Mouse (Mus musculus): ENCODE data around the gene Lrrn3.

Lrrn3 gene

DNA sequence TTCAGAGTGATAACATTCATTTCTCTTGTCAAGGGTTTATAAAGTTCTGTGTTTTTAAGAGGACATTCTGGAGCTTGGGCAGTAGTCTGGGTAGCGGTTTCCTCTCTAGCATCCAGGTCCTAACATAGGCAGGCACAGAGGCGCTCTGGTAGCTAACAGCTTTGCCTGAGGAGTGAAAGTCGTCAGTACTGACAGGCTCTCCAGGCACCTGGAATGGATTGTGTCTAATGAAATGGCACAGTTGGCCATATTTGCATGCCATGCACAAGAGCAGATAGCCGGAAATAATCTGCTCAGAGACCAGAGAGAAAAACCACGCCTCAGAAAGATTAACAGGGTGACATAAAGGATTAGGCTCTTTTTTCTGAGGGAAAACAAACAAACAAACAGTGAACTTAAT is 58.8 kb downstream of the Lrrn3 start:
- no peak for DNase-seq

DNA sequence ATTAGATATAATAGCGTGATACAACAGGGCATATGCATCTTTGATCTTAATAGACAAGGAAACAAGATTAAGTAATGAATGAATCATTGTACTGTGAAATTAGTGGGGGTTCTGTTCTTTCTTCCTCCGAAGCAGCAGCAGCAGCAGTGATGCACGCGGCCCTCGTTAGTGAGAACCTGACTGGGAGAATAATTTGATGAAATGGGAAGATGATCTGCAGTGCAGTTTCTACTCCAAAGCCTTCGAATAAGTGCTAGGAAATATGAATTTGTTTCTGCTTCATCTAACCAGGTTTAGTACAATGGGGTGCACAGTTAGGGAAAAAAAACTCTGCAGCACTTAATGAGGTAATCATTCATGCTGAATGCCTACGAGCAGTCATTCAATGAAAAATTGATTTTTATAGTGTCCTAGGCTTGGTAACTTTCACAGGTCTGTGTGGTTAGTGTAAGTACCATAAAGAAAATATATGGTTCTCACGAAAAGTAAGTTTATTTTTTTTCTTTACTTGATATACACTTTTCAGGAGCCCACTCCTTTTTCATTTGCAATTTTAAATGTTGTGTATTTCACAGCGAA is 61.0 kb downstream of the Lrrn3 start:
- DNase-seq: no peak

DNA sequence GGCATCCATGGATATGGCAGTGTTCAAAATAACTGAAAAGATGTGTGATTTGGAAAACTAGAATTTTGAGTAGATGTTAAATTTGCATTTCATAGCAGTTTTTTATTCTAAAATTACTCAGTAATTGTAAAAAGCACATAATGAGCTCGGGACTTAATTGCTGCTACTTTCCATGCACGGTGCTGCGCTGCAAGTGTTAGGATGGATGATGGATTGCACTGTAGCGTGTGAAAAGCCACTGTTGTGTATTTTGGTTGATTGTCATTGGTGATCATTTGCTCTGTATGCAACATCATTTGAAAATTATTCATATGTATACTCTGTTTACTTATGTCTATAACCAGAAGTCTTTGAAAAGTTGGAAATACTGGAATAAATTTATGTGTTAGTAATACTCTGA is 68.3 kb downstream of the Lrrn3 start:
- no peak for DNase-seq

DNA sequence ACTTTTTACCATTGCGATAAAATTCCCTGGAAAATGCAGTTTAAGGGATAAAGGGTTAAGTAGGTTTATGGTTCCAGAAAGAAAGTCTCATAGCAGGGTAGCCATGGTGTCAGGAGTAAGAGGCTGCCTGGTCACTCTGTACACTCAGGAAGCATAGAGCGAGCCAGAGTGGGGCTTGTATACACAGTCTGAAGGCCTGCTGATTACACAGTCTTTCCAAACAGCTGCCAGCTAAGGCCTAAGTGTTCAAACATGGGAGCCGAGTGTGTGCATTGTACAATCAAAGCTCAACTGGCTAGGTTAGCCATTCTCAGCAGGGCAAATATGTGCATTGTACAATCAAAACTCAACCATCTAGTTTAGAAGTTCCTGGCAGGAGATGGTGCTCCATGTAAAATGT is 69.1 kb downstream of the Lrrn3 start:
- DNase-seq: no peak

DNA sequence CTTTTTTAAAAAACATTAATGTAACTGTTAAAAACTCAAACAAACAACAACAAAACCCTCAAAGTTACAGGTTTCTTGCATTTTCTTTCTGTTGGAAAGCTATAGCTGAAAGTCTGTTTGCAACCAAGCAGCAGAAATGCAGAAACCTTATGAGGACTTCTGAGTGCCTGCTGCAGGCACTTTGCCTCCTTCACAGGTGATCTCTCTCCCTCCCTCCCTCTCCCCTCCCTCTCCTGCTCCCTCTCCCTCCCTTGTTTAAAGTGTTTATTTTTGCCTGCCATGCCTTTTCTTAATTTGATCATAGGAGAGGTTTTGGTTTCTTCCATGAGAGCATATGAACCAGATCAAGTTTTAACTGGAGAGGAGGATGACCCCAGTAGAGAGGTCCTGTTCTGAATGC is 69.6 kb downstream of the Lrrn3 start:
- DNase-seq: no peak

DNA sequence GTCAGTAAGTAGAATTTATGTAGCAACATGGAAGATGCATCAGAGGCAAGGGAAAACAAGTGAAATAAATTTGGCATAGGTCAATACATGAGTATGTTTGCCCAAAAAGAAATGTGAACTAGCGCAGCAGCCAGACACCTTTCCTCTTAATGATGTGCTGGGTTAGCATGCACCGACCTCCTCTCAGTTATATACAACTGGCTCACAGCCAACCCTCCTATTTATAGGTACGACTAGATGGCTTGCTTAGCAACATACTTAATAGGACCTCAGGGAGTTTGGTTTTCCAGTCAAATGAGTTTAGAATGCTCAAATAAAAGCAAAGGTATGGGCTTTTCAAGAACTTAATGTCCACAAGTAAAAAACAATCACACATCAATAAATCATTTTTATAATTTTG is 76.8 kb downstream of the Lrrn3 start:
- no peak for DNase-seq

DNA sequence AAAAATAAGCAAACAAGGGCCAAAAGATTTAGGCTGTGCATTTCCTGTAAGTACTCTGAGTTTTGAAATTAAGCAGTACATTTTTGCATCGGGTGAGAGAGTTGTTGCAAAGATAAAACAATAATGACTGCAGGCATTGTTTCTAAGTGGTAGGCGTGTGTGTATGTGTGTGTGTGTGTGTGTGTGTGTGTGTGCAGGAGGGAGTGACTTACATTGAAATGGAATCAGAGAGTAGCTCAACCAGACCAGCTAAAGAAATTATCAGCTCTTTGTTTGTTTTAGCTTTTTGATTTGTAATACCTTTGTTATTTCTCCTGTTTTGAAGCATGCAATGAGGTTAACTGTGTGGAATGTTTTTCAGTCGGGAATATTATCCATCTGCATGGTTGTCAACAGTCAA is 84.3 kb downstream of the Lrrn3 start:
- DNase-seq: no peak
